20 mouse cellular contexts compared by ENCODE assay signal in genomic region chr8:123797928-123798327, GRCm38 (mm10). TPM values are rescaled to one million over a fixed set of nuclear protein-coding genes. Genes with fewer than 3 reads are reported as not detected.
A peak's percentile ranks its signal among the peaks of the same experiment; 100 is the strongest.
DNase-seq lines count a peak whose midpoint lies in the region; ATAC-seq lines count a peak whose summit lies in the region.
"Had no signal": no experiment of that assay in that cellular context is flagged by ENCODE, and none has a peak within 500 bp of the region (broad histone marks: within the 10 kb centered on the region; RNA-seq: fewer than 3 reads in every experiment).

No protein-coding gene starts in this region.

- 0 out of 2 replicates have a peak overlapping the region, but pooled peaks have one; percentile 34 for H3K9ac ChIP-seq in liver, embryonic 11.5 days (ENCODE audit: low read depth, low read length)
- H3K9ac ChIP-seq: forebrain, postnatal 0 days; heart, embryonic 15.5 days; hindbrain, embryonic 12.5 days; lung, embryonic 15.5 days; neural tube, embryonic 15.5 days had no signal

- H3K9me3 ChIP-seq in liver, embryonic 11.5 days (ENCODE audit: control insufficient read depth, low read length) = peaks cover 4% of the 10 kb centered on the region; the same call in 1 of the 2 replicates
- H3K9me3 ChIP-seq: heart, embryonic 15.5 days; hindbrain, embryonic 12.5 days; lung, embryonic 15.5 days; neural tube, embryonic 15.5 days had no signal

- H3K4me3 ChIP-seq in liver, embryonic 11.5 days (ENCODE audit: low read depth, low read length) = no peak overlapping the region
- H3K4me3 ChIP-seq: heart, embryonic 15.5 days; hindbrain, embryonic 12.5 days; lung, embryonic 15.5 days; midbrain, embryonic 10.5 days; neural tube, embryonic 15.5 days had no signal

- peak overlapping the region; percentile 88 for H3K27ac ChIP-seq in liver, embryonic 11.5 days (ENCODE audit: low read depth, low read length)
- H3K27ac ChIP-seq: heart, embryonic 15.5 days; hindbrain, embryonic 12.5 days; lung, embryonic 15.5 days; midbrain, embryonic 10.5 days; neural tube, embryonic 15.5 days had no signal

- H3K4me2 ChIP-seq in liver, embryonic 11.5 days = peak overlapping the region; percentile 5
- H3K4me2 ChIP-seq: heart, embryonic 15.5 days; hindbrain, embryonic 12.5 days; lung, embryonic 15.5 days; neural tube, embryonic 15.5 days had no signal

- DNase-seq in heart, adult 11 months = peak; percentile 78
- no peak for DNase-seq in heart, adult 8-10 months (ENCODE audit: low spot score)
- DNase-seq in liver, embryonic 11.5 days (ENCODE audit: low spot score) = peak; percentile 55
- no peak for DNase-seq in kidney, adult 18-20 months
- no peak for DNase-seq in left cerebral cortex, postnatal 10 days (ENCODE audit: extremely low spot score in 1 of 2, low spot score in 2 of 2)
- DNase-seq in ovary, postnatal 10 days (ENCODE audit: low spot score) = no peak
- DNase-seq: adrenal gland, postnatal 10 days; cerebellum, adult 9-10 months; embryo, embryonic 11 days; forebrain, postnatal 0 days; kidney, adult 8-10 months; kidney, postnatal 4 days; left cerebral cortex, postnatal 4 days had no signal

- WGBS in liver, embryonic 11.5 days = 48% methylated on average over 15 of the region's 15 CpGs

- no peaks in the 10 kb centered on the region for H3K36me3 ChIP-seq in liver, embryonic 11.5 days (ENCODE audit: control insufficient read depth, insufficient read depth, low read length)
- H3K36me3 ChIP-seq: heart, embryonic 15.5 days; hindbrain, embryonic 12.5 days; lung, embryonic 15.5 days; midbrain, embryonic 10.5 days; neural tube, embryonic 15.5 days had no signal

- no peaks in the 10 kb centered on the region for H3K27me3 ChIP-seq in liver, embryonic 11.5 days (replicated peaks; ENCODE audit: control insufficient read depth, insufficient read depth, low read length)
- H3K27me3 ChIP-seq: heart, embryonic 15.5 days; hindbrain, embryonic 12.5 days; lung, embryonic 15.5 days; neural tube, embryonic 15.5 days had no signal

- peaks cover 29% of the 10 kb centered on the region for H3K4me1 ChIP-seq in liver, embryonic 11.5 days (replicated peaks; ENCODE audit: control insufficient read depth, insufficient read depth, low read length)
- H3K4me1 ChIP-seq: heart, embryonic 15.5 days; hindbrain, embryonic 12.5 days; lung, embryonic 15.5 days had no signal

- peak; percentile 66 for ATAC-seq in erythroblast, adult 5-6 weeks (replicated peaks; ENCODE audit: low FRiP score, poor library complexity, severe bottlenecking)
- peak; percentile 91 for ATAC-seq in liver, embryonic 11.5 days (replicated peaks; ENCODE audit: low FRiP score)
- ATAC-seq in megakaryocyte-erythroid progenitor cell, adult 5-6 weeks (replicated peaks; ENCODE audit: low FRiP score, low TSS enrichment, poor library complexity, severe bottlenecking) = peak; percentile 97
- ATAC-seq: forebrain, postnatal 0 days had no signal

- intact Hi-C loops in left cerebral cortex, postnatal 10 days (cut with DNase I) = loop anchor here (10.0 kb wide), 1 partner anchor 557 kb away; no protein-coding TSS in a partner anchor

RNA-seq across cellular contexts. Expression of gene Rab4a, which starts 7.9 kb away (rescaled TPM):
- total RNA-seq in heart, adult 8-10 months (2022) = 10 to 100 TPM in 3 of 4 experiments, 1 to 10 TPM in 1; 9.4 to 14.1 (median 11.6) TPM
- total RNA-seq in erythroblast, adult 5-6 weeks (2015; ENCODE audit: low replicate concordance) = 2.1 and 8.5 TPM in 2 replicates
- total RNA-seq in erythroblast, adult 5-6 weeks (2017; ENCODE audit: low replicate concordance) = 1.7 and 2.6 TPM in 2 replicates
- polyA plus RNA-seq in liver, embryonic 11.5 days (2014; fragmentation: Nextera tagmentation; extraction: Ambion mirVana) = 61.8 and 65.9 TPM in 2 replicates
- total RNA-seq in megakaryocyte-erythroid progenitor cell, adult 5-6 weeks (2014; fragmentation: Nextera tagmentation) = 77.5 and 84.1 TPM in 2 replicates
- 23.6 and 42.7 TPM in 2 replicates for total RNA-seq in megakaryocyte-erythroid progenitor cell, adult 5-6 weeks (2017)
- 10 to 100 TPM; 61.3 to 63.1 TPM for total RNA-seq in left cerebral cortex, postnatal 10 days (2021)

Comparison
In these comparisons a context has a peak if more than half of its experiments do, and no peak if none do; other contexts are left out.
1. DNase-seq: peak in heart, adult 11 months (single experiment) and liver, embryonic 11.5 days (single experiment); none in heart, adult 8-10 months (single experiment), kidney, adult 18-20 months (single experiment), left cerebral cortex, postnatal 10 days (0 of 2) and ovary, postnatal 10 days (single experiment).
2. Peak in every context shown above with its lines, with median percentiles within 50 percentile points of each other: ATAC-seq.